Mouse (Mus musculus): ENCODE results near the gene Mmp20. TPM values are rescaled to one million over a fixed set of nuclear protein-coding genes. Genes with fewer than 3 reads are reported as not detected.

The Mmp20 gene
- polyA plus RNA-seq, 1 experiment from 2014 or later, result not detected

Other genes starting within 250 kb of the Mmp20 start
- gene Mmp1b, start 240.2 kb upstream of the Mmp20 start, polyA plus RNA-seq (2014; fragmentation: Nextera tagmentation; extraction: Ambion mirVana), result not detected in 2 replicates
- not detected in 2 replicates for gene Mmp3, start 182.4 kb upstream of the Mmp20 start, polyA plus RNA-seq (2014; fragmentation: Nextera tagmentation; extraction: Ambion mirVana)
- gene Mmp10, start 125.9 kb upstream of the Mmp20 start, polyA plus RNA-seq (2014; fragmentation: Nextera tagmentation; extraction: Ambion mirVana), result not detected in 2 replicates
- gene Mmp8, start 69.8 kb upstream of the Mmp20 start, polyA plus RNA-seq (2014; fragmentation: Nextera tagmentation; extraction: Ambion mirVana), result 0.14 and 0.24 TPM in 2 replicates
- not detected in 2 replicates for gene Mmp27, start 56.8 kb upstream of the Mmp20 start, polyA plus RNA-seq (2014; fragmentation: Nextera tagmentation; extraction: Ambion mirVana)
- not detected in 2 replicates for gene Mmp7, start 63.9 kb downstream of the Mmp20 start, polyA plus RNA-seq (2014; fragmentation: Nextera tagmentation; extraction: Ambion mirVana)
- gene Tmem123, start 135.8 kb downstream of the Mmp20 start, polyA plus RNA-seq (2014; fragmentation: Nextera tagmentation; extraction: Ambion mirVana), result 107 TPM in 2 replicates
- gene Birc2, start 208.8 kb downstream of the Mmp20 start, polyA plus RNA-seq (2014; fragmentation: Nextera tagmentation; extraction: Ambion mirVana), result 29.5 and 32.6 TPM in 2 replicates
- 4.3 and 5.5 TPM in 2 replicates for gene Birc3, start 245.0 kb downstream of the Mmp20 start, polyA plus RNA-seq (2014; fragmentation: Nextera tagmentation; extraction: Ambion mirVana)